Mouse (Mus musculus): Measurements from ENCODE around the gene Pdxdc1. TPM values are rescaled to one million over a fixed set of nuclear protein-coding genes. Genes with fewer than 3 reads are reported as not detected.
A peak's percentile ranks its signal among the peaks of the same experiment; 100 is the strongest.
"Not testable (repeated sequence)": the region's sequence is repeated elsewhere in the genome, so short reads cannot be mapped to it uniquely, and the experiment has no call there.

The Pdxdc1 gene
- total RNA-seq, 2 experiments from 2014 or later, result 52.7 to 87.0 TPM

DNA sequence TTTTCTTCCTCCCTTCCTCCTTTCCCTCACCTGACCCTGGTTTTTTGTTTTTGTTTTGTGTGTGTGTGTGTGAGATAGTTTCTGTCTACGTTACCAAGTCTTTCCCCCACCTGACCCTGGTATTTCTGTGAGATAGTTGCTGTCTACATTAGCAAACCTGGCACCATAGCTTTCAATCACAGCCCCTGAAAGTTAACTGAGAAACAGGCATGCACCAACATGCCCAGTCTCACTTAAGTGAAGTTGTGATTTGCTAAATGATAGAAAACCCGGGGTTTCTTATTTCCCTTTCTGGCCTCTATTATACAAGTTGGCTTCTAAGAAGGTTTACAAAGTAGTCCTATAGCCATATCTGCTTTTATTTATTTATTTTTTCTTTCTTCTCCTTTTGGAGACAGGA, 12.5 kb downstream of the Pdxdc1 start:
- no peak for ATAC-seq (replicated peaks; ENCODE audit: poor library complexity)

DNA sequence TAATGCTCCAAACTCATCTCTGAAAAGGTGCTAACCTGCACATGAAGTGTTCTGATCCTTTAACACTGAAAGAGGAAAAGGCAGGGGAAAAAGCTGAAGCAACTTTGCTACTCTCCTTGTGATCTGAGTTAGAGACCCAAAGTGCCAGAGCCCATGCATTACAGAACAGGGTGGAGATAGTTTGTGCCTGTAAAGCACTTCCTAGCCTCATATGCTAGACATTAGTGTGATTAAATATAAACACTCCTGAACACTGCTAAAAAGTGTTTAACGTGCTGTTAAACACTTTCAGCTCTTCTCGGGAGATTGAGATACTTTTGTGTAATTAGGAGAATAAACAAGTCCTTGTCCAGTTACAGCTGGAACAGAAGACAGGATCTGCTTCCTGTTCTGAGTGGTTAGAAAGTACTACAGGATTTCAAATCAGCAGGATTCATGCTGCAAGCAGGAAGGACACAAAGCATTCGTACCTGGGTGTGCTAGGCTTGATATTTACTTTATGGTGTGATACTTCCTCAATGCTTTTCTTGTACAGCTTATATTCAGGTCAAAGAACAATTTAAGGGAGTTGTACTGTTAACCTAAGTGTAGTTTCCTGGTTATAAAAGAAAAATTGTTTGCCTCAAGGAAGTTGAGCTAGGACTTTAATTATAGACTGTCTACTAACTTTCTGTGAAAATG, 19.7 kb downstream of the Pdxdc1 start:
- no peak for ATAC-seq (replicated peaks; ENCODE audit: poor library complexity)

DNA sequence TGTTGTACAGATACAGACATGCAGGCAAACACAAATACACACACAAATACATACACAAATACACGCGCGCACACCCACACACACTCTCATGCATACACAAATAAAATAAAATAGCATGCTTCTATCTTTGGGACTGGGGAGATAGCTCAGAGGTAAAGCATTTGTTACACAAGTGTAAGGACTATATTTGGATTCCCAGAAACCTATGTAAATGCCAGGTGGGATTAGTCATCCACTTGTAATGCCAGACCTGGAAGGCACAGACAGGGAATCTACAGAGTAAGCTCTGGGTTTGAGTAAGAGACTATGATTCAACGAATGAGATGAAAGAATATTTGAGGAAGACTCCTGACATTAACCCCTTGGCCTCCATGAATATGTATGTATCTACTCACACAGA, 27.4 kb downstream of the Pdxdc1 start:
- ATAC-seq (replicated peaks; ENCODE audit: poor library complexity), result no peak

DNA sequence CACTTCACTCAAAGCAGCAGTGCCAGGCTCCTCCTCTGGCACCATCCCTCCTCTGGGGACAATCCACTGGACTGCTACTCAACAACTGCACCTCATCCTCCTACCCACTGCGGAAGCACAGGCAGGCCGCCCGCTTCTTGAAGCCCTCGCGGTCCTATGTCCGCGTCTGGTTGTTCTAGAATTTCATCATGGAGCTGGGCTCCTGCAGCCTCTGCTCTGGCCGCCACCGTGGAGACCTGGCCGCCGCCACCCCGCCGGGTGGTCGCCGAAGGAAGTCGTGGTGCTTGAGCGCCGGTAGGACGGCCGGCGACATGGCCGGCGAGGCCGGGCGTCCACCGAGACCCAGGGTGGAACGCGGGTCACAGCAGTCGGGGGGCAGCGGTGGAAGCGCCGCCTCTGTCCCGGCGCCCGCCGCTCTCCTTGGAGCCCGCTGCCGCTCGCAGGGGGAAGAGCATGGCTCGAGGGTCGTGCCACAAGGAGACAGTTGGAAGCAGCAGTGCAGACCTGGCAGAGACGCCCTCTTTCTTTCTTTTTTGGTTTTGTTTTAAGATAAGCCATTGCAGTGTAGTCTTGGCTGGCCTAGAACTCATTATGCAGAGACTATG, 34.9 kb downstream of the Pdxdc1 start:
- 0 out of 2 replicates have a peak, but pooled peaks have one; percentile 6 for ATAC-seq (replicated peaks; ENCODE audit: poor library complexity)

DNA sequence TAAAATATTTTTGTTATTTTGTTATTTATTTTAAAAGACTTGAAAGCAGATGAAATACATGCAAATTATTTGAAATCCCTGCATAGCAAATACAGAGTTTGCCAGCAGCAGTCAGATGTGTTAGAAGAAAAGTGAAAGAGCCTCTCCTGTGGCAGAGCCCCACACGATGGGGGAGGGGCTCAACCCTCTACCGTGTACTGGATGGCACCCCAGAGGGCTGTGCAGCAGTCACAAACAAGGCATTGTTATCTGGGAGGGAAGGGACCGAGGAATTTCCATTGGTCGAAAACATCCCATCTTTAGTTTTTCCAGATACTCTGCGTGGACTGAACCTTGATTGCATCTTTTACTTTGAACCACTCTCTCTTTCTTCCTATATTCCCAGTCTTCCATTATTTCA, 35.5 kb downstream of the Pdxdc1 start:
- ATAC-seq (replicated peaks; ENCODE audit: poor library complexity), result not testable (repeated sequence)

DNA sequence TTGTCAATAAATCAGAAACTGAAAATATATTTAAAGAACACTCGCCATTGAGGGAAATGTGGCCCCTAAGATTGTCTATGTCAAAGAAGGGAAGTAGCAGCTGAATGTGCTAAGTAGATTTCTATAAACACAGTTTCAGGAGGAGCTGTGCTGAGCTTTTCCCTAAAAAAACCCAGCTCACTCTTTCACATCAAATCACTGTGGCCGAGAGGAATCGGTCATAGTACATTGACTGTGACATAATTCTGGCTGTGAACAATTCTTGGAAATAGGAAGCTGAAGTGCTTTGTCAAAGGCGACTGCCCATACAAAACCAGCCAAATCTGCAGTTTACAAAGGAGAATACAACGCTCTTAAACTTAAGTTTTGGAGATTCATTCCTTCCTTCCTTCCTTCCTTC, 36.3 kb downstream of the Pdxdc1 start:
- no peak for ATAC-seq (replicated peaks; ENCODE audit: poor library complexity)

DNA sequence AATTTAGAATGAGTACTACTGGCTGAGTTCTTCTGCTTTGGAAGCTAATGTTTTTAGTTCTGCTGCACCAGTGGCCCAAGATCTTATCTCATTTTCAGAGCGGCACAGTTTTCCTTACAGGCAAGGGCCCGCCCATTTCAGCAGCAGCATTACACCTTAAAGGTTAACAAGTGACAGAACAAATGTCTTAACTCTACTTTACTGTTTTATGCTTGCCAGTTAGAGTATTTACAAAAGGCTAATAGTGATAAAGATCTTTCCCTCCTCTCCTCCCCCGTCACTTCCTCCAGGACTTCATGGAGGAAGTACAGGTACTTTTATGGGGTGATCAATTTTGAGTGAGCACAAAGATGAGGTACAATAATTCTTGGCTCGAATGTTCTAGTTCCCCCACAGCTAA, 36.9 kb downstream of the Pdxdc1 start:
- ATAC-seq (replicated peaks; ENCODE audit: poor library complexity), result 0 out of 2 replicates have a peak, but pooled peaks have one; percentile 20

DNA sequence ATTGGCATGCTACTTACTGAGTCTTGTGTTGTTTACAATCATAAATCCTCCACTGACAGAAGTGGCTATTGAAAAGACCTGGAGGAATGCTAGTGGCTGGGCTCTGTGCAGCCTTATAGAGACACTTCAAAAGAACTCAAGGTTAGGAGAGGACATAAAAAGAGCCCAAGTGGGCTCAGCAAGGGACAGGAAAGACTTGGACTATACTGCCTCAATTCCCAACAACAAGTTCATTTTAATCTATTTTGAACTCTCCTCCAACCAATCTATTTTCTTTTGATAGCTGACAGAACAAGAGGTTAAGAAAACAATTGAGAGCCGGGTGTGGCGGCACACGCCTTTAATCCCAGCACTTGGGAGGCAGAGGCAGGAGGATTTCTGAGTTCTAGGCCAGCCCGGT, 49.0 kb downstream of the Pdxdc1 start:
- ATAC-seq (replicated peaks; ENCODE audit: poor library complexity), result no peak

DNA sequence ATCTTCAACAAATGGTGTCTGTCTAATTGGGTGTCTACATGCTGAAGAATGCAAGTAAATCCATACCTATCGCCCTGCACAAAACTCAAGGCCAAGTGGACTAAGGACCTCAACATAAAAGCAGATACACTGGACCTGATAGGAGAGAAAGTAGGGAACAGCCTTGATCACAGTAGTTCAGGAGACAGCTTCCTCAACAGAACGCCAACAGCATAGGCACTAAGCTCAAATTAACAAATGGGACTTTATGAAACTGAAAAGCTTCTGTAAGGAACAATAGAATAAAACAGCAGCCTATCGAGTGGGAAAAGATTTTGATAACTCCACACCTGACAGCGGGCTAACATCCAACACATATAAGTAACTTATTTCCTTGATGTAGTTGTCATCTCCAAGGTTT, 51.5 kb downstream of the Pdxdc1 start:
- ATAC-seq (replicated peaks; ENCODE audit: poor library complexity), result no peak

DNA sequence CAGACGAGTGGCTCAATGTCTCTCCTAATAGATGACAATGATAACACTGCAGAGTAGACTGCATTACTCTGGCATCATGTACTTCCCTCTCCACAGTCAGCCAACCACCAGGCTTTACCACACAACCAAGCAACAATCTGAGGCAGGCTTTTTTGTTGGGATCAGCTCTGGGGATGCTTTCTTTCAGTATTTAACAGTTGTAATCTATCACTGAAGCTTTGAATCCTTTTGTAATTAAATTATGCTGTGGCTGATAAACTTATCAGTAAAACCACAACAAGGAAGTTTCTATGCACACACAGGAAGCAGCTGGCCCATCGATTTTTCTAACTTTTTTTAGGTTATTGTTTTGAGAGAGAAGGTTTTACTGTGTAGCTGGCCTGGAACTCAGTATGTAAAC, 54.6 kb downstream of the Pdxdc1 start:
- peak; percentile 69 for ATAC-seq (replicated peaks; ENCODE audit: poor library complexity)

DNA sequence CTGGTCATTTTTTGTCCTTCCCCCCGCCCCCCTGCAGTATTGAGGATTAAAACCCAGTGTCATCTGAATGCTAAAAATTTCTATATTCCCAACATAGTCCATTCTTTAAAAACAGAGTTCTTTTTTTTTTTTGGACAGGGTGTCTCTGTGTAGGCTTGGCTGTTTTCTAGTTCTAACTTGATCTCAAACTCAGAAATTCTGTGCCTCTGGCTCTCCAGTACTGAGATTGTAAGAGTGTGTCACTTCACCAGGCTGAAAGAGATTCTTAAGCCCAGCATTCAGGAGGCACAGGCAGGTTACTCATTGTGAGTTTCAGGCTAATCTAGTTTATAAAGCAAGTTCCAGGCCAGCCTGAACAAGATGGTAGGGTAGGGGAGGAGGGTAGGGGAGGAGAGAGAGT, 56.3 kb downstream of the Pdxdc1 start:
- no peak for ATAC-seq (replicated peaks; ENCODE audit: poor library complexity)

DNA sequence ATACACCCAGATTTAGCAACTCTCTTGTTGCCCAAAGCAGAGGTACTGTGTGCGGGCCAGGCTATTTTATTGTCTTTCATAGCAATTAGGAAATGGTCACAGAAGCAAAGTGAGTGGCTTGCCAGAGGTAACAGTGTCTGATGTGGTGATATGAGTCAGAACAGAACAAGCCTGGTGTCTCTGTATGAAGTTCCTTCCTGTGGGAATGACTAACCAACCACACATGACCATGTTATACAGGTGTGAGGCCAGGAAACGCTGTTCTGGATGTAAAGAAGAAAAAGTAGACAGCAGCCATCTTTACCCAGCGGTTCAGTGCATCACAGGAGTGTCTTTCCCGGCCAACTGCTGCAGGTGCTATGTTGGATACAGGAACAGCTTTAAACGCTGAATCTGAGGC, 57.9 kb downstream of the Pdxdc1 start:
- no peak for ATAC-seq (replicated peaks; ENCODE audit: poor library complexity)

DNA sequence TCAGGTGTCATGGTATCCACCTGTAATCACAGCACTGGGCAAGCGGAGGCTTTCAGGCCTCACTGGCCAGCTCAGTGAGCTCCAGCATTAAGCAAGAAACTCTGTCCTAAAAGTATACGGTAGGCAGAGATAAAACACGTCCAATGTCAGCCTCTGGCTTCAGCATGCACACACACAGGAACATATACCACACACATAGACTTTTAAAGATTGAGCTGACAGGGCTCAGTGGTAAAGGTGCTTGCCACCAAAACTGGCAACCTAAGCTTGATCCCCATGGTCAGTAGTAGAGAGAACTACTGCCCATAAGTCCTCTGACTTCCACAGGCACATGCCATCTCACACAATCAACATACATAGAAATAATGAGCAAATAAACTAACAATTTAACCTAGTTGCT, 62.0 kb downstream of the Pdxdc1 start:
- no peak for ATAC-seq (replicated peaks; ENCODE audit: poor library complexity)

DNA sequence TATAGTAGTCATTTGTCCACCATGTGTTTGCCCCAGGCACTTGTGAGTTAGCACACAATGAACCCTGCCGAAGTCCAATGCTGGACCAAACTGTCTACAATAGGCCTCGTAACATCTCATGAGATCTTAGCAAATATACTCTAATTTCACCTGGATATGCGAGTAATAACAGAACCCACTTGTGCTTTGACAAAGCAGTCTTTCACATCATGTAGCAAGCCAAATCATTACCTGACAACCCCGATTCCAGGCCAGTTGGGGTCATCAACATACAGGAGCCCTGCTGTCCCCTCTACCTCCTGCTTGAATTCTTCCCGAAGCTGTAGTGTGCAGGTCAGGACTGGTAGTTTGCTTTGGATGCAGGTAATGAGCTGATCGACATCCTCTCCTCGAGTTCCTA, 62.9 kb downstream of the Pdxdc1 start:
- no peak for ATAC-seq (replicated peaks; ENCODE audit: poor library complexity)

DNA sequence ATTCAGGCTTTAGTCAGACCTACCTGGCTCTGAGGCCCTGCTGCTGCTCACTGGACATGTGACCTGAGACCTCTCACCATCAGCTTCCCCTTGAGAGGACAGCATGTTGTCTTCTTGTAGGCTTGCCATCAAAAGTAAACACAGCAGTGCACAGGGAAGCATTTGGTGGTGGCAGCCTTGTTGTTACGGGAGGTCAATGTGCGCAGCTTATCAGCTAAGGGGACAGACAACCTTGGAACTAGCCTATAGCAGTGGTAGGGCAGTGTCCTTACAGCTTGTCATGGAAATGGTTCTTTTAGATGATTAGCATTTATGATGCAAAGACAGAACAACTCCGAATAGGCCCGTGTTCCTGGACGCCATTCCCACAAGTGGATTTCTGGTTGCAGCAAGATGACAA, 68.5 kb downstream of the Pdxdc1 start:
- no peak for ATAC-seq (replicated peaks; ENCODE audit: poor library complexity)

DNA sequence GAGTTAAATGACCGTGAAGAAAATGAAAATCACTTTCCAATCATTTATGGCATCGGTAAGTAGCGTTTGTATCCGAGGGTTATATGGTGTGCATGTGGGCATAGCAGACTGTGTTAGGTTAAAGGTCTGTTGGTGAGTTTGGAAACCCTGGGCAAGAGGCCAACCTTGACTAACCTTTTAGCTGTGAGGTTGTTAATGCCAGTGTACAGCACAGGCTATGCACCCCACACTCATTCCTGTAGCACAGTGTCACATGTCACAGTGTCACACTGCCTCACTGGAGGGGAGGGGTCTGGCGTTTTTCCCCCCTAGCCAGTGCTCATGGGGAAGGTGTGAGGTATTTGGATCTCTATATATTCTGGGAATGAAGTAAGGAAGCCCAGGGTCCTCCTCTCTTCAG, 71.3 kb downstream of the Pdxdc1 start:
- ATAC-seq (replicated peaks; ENCODE audit: poor library complexity), result no peak

DNA sequence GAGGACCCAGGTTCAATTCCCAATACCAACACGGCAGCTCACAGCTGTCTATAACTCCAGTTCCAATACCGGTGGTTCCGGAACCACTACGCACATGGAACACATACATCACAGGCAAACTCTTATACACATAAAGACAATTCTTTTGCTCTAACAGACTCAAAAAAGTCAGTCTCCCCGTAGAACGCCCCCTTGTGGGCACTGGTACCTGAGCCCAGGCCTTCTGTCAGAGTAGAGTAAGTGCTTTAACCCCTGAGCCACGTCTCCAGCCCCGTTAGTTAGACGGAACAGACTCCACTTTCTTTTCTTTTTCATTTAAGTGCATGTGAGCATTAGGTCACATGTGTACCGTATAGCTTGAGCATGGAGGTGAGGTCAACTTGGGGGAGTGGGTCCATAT, 72.5 kb downstream of the Pdxdc1 start:
- no peak for ATAC-seq (replicated peaks; ENCODE audit: poor library complexity)

DNA sequence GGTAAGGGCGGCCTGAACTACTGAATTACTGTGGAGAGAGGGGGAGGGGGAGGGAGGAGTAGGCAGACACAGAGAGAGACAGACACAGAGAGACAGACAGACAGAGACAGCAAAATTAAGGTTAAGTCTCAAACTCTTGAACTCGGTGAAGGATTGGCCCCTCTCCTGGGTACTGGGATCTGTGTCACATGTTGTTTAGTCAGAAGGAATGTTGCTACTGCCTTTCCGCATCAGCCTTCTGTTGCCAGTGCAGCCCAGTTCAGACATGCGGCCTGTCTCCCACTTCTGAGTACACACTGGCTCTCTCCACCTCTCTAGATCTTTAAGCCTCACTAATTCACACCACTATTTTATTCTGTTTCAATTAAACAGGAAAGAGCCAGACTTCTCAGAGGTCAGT, 76.4 kb downstream of the Pdxdc1 start:
- no peak for ATAC-seq (replicated peaks; ENCODE audit: poor library complexity)

DNA sequence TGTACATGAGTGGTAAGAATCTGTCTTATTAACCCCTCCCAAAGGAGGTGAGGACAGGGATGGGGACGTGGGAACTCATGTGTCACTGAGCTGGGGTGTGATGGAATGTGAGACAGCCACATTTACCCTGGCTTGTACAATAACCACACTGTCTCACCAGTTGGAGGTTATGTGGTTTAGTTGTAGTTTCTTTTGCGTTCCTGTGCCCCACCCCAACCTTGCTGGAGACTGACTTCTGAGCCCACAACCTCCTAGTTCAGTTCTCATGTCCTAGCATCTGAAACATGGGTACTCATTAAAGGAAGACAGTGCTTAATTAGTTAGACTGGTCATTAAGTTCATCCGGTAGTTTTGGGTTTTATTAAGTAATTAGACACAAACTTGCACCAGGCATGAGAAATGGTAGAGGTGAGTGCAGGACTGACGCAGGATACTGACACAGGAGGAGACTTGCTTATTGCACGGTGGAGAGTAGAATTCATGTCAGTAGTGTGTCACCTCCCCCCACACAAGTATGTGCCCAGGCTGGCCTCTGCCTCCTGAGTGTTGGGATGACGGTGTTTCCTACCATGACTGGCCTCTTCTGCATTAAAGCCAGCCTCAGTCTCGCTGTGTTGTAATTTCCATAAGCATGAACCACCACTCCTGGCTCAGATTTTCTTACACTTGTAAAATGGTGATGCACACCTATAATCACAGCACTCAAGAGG, 77.0 kb downstream of the Pdxdc1 start:
- ATAC-seq (replicated peaks; ENCODE audit: poor library complexity), result no peak

DNA sequence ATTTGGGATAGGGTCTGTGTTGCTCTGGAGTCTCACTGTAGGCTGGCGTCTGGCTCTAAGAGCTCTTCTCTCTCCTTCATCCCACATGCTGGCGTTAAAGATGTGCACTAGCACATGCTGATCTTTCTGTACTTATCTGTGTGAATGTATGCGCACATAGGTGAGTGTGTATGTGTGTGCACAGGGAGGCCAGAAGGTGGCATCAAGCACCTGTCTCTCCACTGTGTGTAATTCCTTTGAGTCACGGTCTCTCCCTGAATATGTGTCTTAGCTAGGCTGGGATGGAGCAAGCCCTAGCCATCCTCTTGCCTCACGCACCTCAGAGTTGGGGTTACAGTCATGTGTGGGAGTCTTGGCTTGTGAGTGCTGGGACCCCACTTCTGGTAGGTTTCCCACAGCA, 82.2 kb downstream of the Pdxdc1 start:
- no peak for ATAC-seq (replicated peaks; ENCODE audit: poor library complexity)

DNA sequence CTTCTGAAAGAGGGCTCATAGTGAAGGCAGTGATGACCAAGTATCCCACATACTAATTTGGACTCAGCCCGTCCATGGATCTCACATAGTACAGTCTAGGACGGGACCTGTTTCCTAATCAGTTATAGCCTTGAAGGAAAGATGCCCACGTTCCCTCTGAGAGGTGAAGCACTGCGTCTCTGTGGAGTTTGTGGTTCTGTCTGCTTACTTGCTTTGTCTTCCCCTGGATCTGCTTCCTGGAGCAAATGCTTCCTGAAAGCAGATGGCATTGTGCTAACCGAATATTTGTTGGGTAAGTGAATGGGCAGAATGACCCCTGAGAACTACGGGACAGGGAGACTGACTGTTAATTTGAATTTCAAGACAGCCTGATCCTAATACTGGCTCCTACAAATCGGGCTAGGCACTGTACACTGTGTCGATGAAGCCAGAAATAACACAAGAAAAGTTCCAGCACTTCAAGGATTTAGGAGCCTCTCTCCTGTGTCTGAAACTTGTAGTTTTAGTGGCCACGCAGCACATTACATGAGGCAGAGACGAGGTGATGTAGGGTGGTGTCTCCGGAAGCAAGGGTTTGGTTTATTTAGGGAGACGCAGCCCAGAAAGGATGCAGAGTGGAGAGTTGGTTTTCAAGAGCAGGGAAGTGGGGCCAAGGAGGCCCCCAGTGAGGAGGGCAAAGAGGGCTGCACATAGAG, 83.0 kb downstream of the Pdxdc1 start:
- ATAC-seq (replicated peaks; ENCODE audit: poor library complexity), result 0 out of 2 replicates have a peak, but pooled peaks have one; percentile 6

DNA sequence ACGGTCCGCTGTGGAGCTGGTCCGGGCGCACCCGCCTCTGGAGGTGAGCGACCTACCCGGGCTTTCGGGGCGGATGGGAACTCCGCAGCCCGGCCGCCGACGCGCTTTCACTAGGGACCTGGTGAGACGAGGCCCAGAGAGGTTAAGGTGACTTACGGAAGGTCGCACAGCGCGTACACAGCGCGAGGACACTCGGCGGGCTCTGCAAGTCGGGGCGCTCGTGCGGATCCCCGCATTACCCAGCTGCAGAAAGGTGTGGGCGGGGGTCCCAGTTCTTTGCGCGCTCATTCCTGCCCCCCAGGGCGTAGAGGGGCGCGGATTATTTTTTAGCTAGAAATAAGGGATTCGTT, 83.6 kb downstream of the Pdxdc1 start:
- ATAC-seq (replicated peaks; ENCODE audit: poor library complexity), result peak; percentile 23

All from megakaryocyte progenitor cell, adult 5-6 weeks (primary cell).